Mouse (Mus musculus) thymus, adult 2 months (tissue): ENCODE measurements around the gene Tmem144. TPM values are rescaled to one million over a fixed set of nuclear protein-coding genes. Genes with fewer than 3 reads are reported as not detected.
"Not testable (repeated sequence)": the region's sequence is repeated elsewhere in the genome, so short reads cannot be mapped to it uniquely, and the experiment has no call there.

Experiments used
- DNase-seq: peaks from one replicate; pipeline ENCODE4 v3.0.0; 2021
- H3K27ac ChIP-seq: fragments of 200-500 bp; 2 replicates; pipeline ENCODE4 v1.5.1; 2012; ENCODE audit warnings: low read length, control low read depth; ENCODE audit not compliant: control insufficient read depth, insufficient read depth
- H3K27me3 ChIP-seq: fragments of 200-500 bp; 2 replicates; pipeline ENCODE4 v1.6.1; 2012; ENCODE audit warnings: mild to moderate bottlenecking, low read length, moderate library complexity, mixed read lengths; ENCODE audit not compliant: control insufficient read depth, insufficient read depth
- H3K36me3 ChIP-seq: fragments of 200-500 bp; 2 replicates; pipeline ENCODE4 v1.6.1; 2012; ENCODE audit warnings: mild to moderate bottlenecking, low read length, moderate library complexity; ENCODE audit not compliant: control insufficient read depth, insufficient read depth
- H3K4me1 ChIP-seq: fragments of 200-500 bp; replicated peaks from 2 replicates; pipeline ENCODE4 v1.6.1; 2012; ENCODE audit warnings: low read length; ENCODE audit not compliant: control insufficient read depth, insufficient read depth
- H3K4me3 ChIP-seq: fragments of 200-500 bp; 2 replicates; pipeline ENCODE4 v1.5.1; 2012; ENCODE audit warnings: mild to moderate bottlenecking, low read length, control low read depth, moderate library complexity; ENCODE audit not compliant: control insufficient read depth, insufficient read depth
- CTCF ChIP-seq: fragments of 200-500 bp; IDR thresholded peaks from 2 replicates; pipeline ENCODE4 v1.5.1; 2012; ENCODE audit warnings: mild to moderate bottlenecking, control low read depth, low read length, moderate library complexity, borderline replicate concordance; ENCODE audit not compliant: control insufficient read depth, poor library complexity, insufficient read depth; ENCODE audit errors: extremely low read depth
- POLR2A ChIP-seq: fragments of 200-500 bp; IDR thresholded peaks from 2 replicates; pipeline ENCODE4 v1.6.1; 2012; ENCODE audit warnings: mild to moderate bottlenecking, low read length, control low read depth, moderate library complexity; ENCODE audit not compliant: control insufficient read depth, poor library complexity, insufficient read depth; ENCODE audit errors: extremely low read depth
- WGBS: fragments of 180-500 bp; shearing (Covaris S2); methylation state at CpG from one replicate; pipeline ENCODE4 v1.1.7; 2018; 5-methylcytosine and 5-hydroxymethylcytosine counted together
- polyA plus RNA-seq: library from polyadenylated mRNA; depleted of rRNA; stranded (reverse); fragments of >200 nt; gene quantifications from 2 replicates; pipeline ENCODE4 v1.2.3, GENCODE M21; 2012

Gene Tmem144
- polyA plus RNA-seq, 1 experiment = 0.38 TPM

DNA sequence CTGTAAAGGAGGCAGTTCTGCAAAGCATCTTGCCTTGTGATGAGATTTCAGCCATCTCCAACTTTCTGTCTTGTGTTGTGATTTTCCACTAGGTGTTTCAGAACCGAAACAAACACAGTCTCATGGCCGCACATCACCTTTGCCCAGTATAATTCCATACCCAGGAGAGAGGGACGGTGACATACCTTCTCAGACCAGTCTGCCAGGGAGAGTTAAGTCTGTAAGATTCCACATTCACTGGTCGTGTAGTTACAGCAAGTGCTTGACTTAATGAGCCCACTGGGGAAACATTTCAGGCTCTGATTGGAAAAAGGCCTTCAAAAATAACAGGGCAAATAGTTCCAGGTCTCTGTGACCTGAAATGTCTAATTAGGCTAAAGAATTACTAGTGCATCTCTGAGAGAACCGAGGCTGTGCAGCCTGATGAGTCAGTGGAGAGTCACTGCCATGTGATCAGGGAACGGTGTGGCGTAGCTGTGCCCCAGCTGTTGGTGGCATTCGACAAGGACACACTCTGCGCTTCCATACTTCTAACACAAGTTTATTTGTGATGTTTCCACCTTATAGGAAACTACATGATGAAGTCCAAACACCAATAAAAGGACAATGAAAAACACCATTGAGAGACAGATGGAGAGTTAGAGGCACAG lies 43.9 kb downstream of the Tmem144 start:
- no peak for TF ChIP-seq CTCF
- no peak for TF ChIP-seq POLR2A
- H3K4me1 ChIP-seq = no peaks in the 10 kb centered on the region
- no peak overlapping the region for H3K27ac ChIP-seq

DNA sequence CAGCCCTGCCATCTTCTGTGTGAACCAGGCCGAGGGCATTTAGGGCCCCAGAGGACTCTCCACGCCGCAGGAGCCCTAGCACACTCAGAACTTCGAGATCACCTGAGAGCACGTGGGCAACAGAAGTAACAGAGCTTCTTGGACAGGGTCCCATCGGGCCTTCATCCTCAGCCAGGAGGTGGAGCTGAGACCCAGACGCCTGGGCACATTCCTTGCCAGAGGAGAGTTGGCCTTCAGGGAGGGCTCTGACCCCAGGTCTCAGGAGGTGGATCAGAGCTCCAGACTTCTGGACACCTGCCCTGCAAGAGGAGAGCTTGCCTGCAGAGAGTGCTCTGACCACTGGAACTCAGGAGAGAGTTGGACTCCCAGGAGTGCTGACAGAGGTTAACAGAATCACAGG lies 51.8 kb downstream of the Tmem144 start:
- H3K4me1 ChIP-seq, H3K27me3 ChIP-seq, H3K36me3 ChIP-seq, H3K27ac ChIP-seq, DNase-seq, H3K4me3 ChIP-seq: not testable (repeated sequence)
- WGBS = 93% methylated on average over 7 of the region's 7 CpGs

More for the DNA sequence above, 43.9 kb downstream of the Tmem144 start:
- Histone ChIP-seq H3K4me3 (no peak overlapping the region), H3K36me3 (no peaks in the 10 kb centered on the region), H3K27me3 (no peaks in the 10 kb centered on the region)
- WGBS = 83% methylated on average over 9 of the region's 9 CpGs
- no peak for DNase-seq

DNA sequence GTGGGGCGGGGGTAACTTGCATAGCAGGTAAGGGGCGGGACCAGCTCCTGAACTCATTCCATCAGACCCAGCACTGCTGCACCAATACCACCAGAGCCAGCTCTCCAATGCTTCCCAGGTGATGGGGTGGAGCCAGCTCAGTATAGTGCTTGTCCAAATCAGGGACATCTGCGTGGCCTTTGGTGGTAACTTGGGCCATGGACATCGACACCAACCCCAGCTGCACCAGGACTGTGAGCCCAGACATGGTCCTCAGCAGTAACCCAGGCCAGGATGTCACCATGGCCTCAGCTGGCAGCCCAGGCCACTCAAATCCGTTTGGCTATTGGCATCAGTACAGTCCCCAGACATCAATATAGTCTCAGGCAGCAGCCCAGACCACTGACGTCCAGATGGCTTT lies 60.3 kb downstream of the Tmem144 start:
- Histone ChIP-seq H3K27me3 (no peaks in the 10 kb centered on the region), H3K27ac (no peak overlapping the region), H3K36me3 (no peaks in the 10 kb centered on the region), H3K4me1 (no peaks in the 10 kb centered on the region), H3K4me3 (no peak overlapping the region)
- DNase-seq = no peak
- TF ChIP-seq CTCF (no peak), POLR2A (no peak)
- WGBS = 93% methylated on average over 6 of the region's 6 CpGs

- Histone ChIP-seq H3K36me3 (no peaks in the 10 kb centered on the region), H3K4me1 (no peaks in the 10 kb centered on the region), H3K27me3 (no peaks in the 10 kb centered on the region), H3K4me3 (no peak overlapping the region), H3K27ac (no peak overlapping the region)
- no peak for TF ChIP-seq POLR2A
- no peak for TF ChIP-seq CTCF
- 76% methylated on average over 3 of the region's 3 CpGs for WGBS
- no peak for DNase-seq
Observed at GRCm38 (mm10) chr3:79790324-79790723, 62.2 kb downstream of the Tmem144 start.

GRCm38 (mm10) chr3:79789554-79789953 lies 63.0 kb downstream of the Tmem144 start:
- Histone ChIP-seq H3K36me3 (no peaks in the 10 kb centered on the region), H3K27ac (no peak overlapping the region), H3K4me1 (no peaks in the 10 kb centered on the region), H3K27me3 (no peaks in the 10 kb centered on the region), H3K4me3 (no peak overlapping the region)
- 63% methylated on average over 4 of the region's 4 CpGs for WGBS
- DNase-seq = no peak
- TF ChIP-seq CTCF = no peak
- no peak for TF ChIP-seq POLR2A

DNA sequence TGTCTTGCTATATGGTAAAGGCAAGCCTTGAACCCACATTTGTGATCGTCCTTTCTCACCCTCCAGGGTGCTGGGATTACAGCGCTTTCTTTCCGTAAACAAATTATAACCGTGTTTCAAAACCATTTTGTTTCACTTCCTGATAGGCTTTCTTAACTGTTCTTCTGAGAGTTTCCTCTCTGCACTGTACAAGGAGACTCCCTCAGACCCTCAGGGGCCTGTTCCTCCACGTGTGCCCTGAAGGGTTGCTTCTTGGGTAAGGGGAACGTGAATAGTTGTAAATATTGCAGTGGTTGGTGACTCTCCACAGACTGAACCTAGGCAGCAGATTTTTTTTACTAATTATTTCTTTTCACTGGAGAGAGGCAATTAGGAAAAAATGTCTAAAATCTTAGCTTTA lies 63.6 kb downstream of the Tmem144 start:
- H3K36me3 ChIP-seq = no peaks in the 10 kb centered on the region
- WGBS = 38% methylated on average over 6 of the region's 6 CpGs
- DNase-seq = no peak
- no peaks in the 10 kb centered on the region for H3K27me3 ChIP-seq
- H3K4me3 ChIP-seq = no peak overlapping the region
- no peak overlapping the region for H3K27ac ChIP-seq
- TF ChIP-seq CTCF (no peak), POLR2A (no peak)
- H3K4me1 ChIP-seq = no peaks in the 10 kb centered on the region

- DNase-seq = no peak
- TF ChIP-seq CTCF = no peak
- TF ChIP-seq POLR2A = no peak
- H3K4me3 ChIP-seq = no peak overlapping the region
- no peak overlapping the region for H3K27ac ChIP-seq
- no peaks in the 10 kb centered on the region for H3K4me1 ChIP-seq
- no peaks in the 10 kb centered on the region for H3K36me3 ChIP-seq
- WGBS = 23% methylated on average over 11 of the region's 11 CpGs
- H3K27me3 ChIP-seq = no peaks in the 10 kb centered on the region; the same call in 1 of the 2 replicates
Observed at GRCm38 (mm10) chr3:79784362-79784736, 68.2 kb downstream of the Tmem144 start.
